Mouse (Mus musculus) 3T3-L1 (cell line): ENCODE results near the gene Nedd4.
"Not testable (repeated sequence)": the region's sequence is repeated elsewhere in the genome, so short reads cannot be mapped to it uniquely, and the experiment has no call there.

Experiments used
- DNase-seq: peaks from one replicate; pipeline ENCODE4 v3.0.0-alpha.2; 2015; ENCODE audit warnings: low read depth, low spot score

Nedd4 gene

GRCm38 (mm10) chr9:72652961-72653360 is 9.2 kb upstream of the Nedd4 start:
- peak; percentile 99 for DNase-seq

GRCm38 (mm10) chr9:72653533-72653932 is 8.6 kb upstream of the Nedd4 start:
- peak; percentile 62 for DNase-seq

GRCm38 (mm10) chr9:72654593-72655242 is 7.4 kb upstream of the Nedd4 start:
- peak; percentile 50 for DNase-seq

GRCm38 (mm10) chr9:72655602-72656001 is 6.5 kb upstream of the Nedd4 start:
- no peak for DNase-seq

- DNase-seq = no peak
These were observed 5.7 kb upstream of the Nedd4 start for GRCm38 (mm10) chr9:72656491-72656890.

GRCm38 (mm10) chr9:72656940-72657339 is 5.2 kb upstream of the Nedd4 start:
- DNase-seq = no peak

GRCm38 (mm10) chr9:72657694-72658093 is 4.5 kb upstream of the Nedd4 start:
- no peak for DNase-seq

GRCm38 (mm10) chr9:72660139-72660538 is 2.0 kb upstream of the Nedd4 start:
- DNase-seq = peak; percentile 20

GRCm38 (mm10) chr9:72660911-72661310 is 1.2 kb upstream of the Nedd4 start:
- DNase-seq = peak; percentile 24

GRCm38 (mm10) chr9:72661561-72661894 is 618 bp upstream of the Nedd4 start:
- DNase-seq = no peak

GRCm38 (mm10) chr9:72662691-72663533 is 766 bp downstream of the Nedd4 start:
- peak; percentile 89 for DNase-seq

GRCm38 (mm10) chr9:72663534-72663918 is 1.4 kb downstream of the Nedd4 start:
- DNase-seq = no peak

- DNase-seq = peak; percentile 61
These were observed 2.5 kb downstream of the Nedd4 start for GRCm38 (mm10) chr9:72664409-72665351.

GRCm38 (mm10) chr9:72665517-72665916 is 3.4 kb downstream of the Nedd4 start:
- peak; percentile 38 for DNase-seq

GRCm38 (mm10) chr9:72666352-72667021 is 4.3 kb downstream of the Nedd4 start:
- DNase-seq = not testable (repeated sequence)

GRCm38 (mm10) chr9:72667126-72667525 is 5.0 kb downstream of the Nedd4 start:
- DNase-seq = no peak

GRCm38 (mm10) chr9:72669383-72669782 is 7.2 kb downstream of the Nedd4 start:
- no peak for DNase-seq

GRCm38 (mm10) chr9:72672361-72672760 is 10.2 kb downstream of the Nedd4 start:
- DNase-seq = peak; percentile 87

- DNase-seq = no peak
These were observed 13.0 kb downstream of the Nedd4 start for GRCm38 (mm10) chr9:72674957-72675744.

- no peak for DNase-seq
These were observed 13.6 kb downstream of the Nedd4 start for GRCm38 (mm10) chr9:72675745-72676200.
